Mouse (Mus musculus) hindbrain, embryonic 14.5 days (tissue): ENCODE data around the gene Cul3. TPM values are rescaled to one million over a fixed set of nuclear protein-coding genes. Genes with fewer than 3 reads are reported as not detected.
"Not testable (repeated sequence)": the region's sequence is repeated elsewhere in the genome, so short reads cannot be mapped to it uniquely, and the experiment has no call there.

ENCODE experiments used
- ATAC-seq: fragments of 200-750 bp; cut with Nextera tagmentation; 2 replicates; pipeline ENCODE4 v1.8.0; 2017; ENCODE audit warnings: moderate number of reproducible peaks, mild to moderate bottlenecking, moderate TSS enrichment, moderate library complexity; ENCODE audit not compliant: low FRiP score
- DNase-seq: peaks from one replicate; pipeline ENCODE4 v3.0.0-alpha.2; 2015; ENCODE audit warnings: low spot score
- H3K27ac ChIP-seq: fragments of 300-500 bp; sonication (generic); 2 replicates; pipeline ENCODE4 v1.5.1; 2014; ENCODE audit warnings: mild to moderate bottlenecking, moderate library complexity
- H3K27me3 ChIP-seq: fragments of 300-500 bp; sonication (generic); 2 replicates; pipeline ENCODE4 v1.6.1; 2014; ENCODE audit warnings: mild to moderate bottlenecking, low read length, mixed read lengths; ENCODE audit not compliant: control insufficient read depth, insufficient read depth
- H3K36me3 ChIP-seq: fragments of 300-500 bp; sonication (generic); replicated peaks from 2 replicates; pipeline ENCODE4 v1.6.1; 2014; ENCODE audit not compliant: control insufficient read depth, insufficient read depth
- H3K4me1 ChIP-seq: fragments of 300-500 bp; sonication (generic); replicated peaks from 2 replicates; pipeline ENCODE4 v1.6.1; 2014; ENCODE audit warnings: antibody characterized with exemption, low read length, mixed read lengths; ENCODE audit not compliant: control insufficient read depth, insufficient read depth
- H3K4me2 ChIP-seq: fragments of 300-500 bp; sonication (generic); replicated peaks from 2 replicates; pipeline ENCODE4 v1.6.1; 2014; ENCODE audit warnings: mild to moderate bottlenecking, moderate library complexity
- H3K4me3 ChIP-seq: fragments of 300-500 bp; sonication (generic); replicated peaks from 2 replicates; pipeline ENCODE4 v1.5.1; 2014; ENCODE audit warnings: mild to moderate bottlenecking, low read length
- H3K9ac ChIP-seq: fragments of 300-500 bp; sonication (generic); 2 replicates; pipeline ENCODE4 v1.6.1; 2014
- H3K9me3 ChIP-seq: fragments of 300-500 bp; sonication (generic); 2 replicates; pipeline ENCODE4 v1.6.1; 2016; ENCODE audit warnings: low read length; ENCODE audit not compliant: control insufficient read depth
- WGBS: fragments of 180-500 bp; shearing (Covaris S2); extraction: QIAGEN DNeasy Blood & Tissue Kit; methylation state at CpG from one replicate; pipeline ENCODE4 v1.1.7; 2014; 5-methylcytosine and 5-hydroxymethylcytosine counted together
- polyA plus RNA-seq: library from polyadenylated mRNA; unstranded; fragments of >200 nt; fragmentation: Nextera tagmentation; extraction: Ambion mirVana; gene quantifications from 2 replicates; pipeline ENCODE4 v1.2.1, GENCODE M21; 2014

Cul3 gene
- polyA plus RNA-seq, 1 experiment from 2014 or later = 59.6 TPM

DNA sequence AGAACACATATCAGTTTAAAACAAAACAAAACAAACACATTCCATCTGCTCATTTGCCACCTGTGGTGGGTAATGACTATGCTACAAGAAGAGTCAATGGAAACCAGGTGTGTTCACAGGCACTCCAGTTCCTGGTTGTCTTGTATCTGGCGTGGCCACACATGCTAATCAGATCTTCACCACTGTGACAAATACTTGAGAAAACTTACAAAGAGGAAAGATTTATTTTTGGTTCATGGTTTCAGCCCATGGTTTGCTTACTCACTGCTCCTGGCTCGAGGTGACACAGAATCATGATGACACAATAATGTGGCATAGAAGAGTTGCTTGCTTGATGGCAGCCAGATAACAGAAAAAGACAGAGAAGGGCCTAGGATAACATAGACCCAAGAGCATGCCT lies 22.1 kb upstream of the Cul3 start:
- H3K27me3 ChIP-seq = no peaks in the 10 kb centered on the region
- no peak overlapping the region for H3K4me3 ChIP-seq
- H3K27ac ChIP-seq = no peak overlapping the region
- H3K4me1 ChIP-seq = no peaks in the 10 kb centered on the region
- no peaks in the 10 kb centered on the region for H3K36me3 ChIP-seq
- ATAC-seq (no peak), DNase-seq (no peak)
- no peaks in the 10 kb centered on the region for H3K9me3 ChIP-seq
- WGBS = 73% methylated on average over 2 of the region's 2 CpGs
- H3K4me2 ChIP-seq = no peak overlapping the region
- no peak overlapping the region for H3K9ac ChIP-seq

DNA sequence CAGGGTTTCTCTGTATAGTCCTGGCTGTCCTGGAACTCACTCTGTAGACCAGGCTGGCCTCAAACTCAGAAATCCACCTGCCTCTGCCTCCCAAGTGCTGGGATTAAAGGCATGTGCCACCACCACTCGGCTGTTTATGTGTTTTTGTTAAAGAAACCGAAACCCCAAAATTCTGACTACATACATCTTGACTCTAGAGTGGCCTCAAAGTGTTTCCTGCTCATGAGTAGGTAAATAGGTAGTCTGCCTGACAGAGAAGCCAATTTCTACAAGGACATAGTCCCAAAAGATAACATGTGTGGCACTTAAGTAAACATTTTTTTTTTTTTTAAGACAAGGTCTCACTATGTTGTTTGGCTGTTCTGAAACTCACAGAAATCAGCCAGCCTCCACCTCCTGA lies 21.5 kb upstream of the Cul3 start:
- H3K36me3 ChIP-seq, H3K4me1 ChIP-seq, H3K27ac ChIP-seq, ATAC-seq, DNase-seq, H3K9me3 ChIP-seq, H3K27me3 ChIP-seq, H3K4me2 ChIP-seq, H3K4me3 ChIP-seq, H3K9ac ChIP-seq: not testable (repeated sequence)
- 93% methylated on average over 2 of the region's 2 CpGs for WGBS

- ATAC-seq = no peak
- H3K4me2 ChIP-seq = no peak overlapping the region
- no peaks in the 10 kb centered on the region for H3K4me1 ChIP-seq
- no peak overlapping the region for H3K9ac ChIP-seq
- no peaks in the 10 kb centered on the region for H3K36me3 ChIP-seq
- H3K4me3 ChIP-seq = no peak overlapping the region
- 53% methylated on average over 4 of the region's 4 CpGs for WGBS
- no peaks in the 10 kb centered on the region for H3K9me3 ChIP-seq
- H3K27me3 ChIP-seq = no peaks in the 10 kb centered on the region
- no peak for DNase-seq
- H3K27ac ChIP-seq = no peak overlapping the region
Observed at GRCm38 (mm10) chr1:80360038-80360608, 19.8 kb upstream of the Cul3 start.

- Histone ChIP-seq H3K4me2 (peak overlapping the region; percentile 97), H3K36me3 (no peaks in the 10 kb centered on the region), H3K9me3 (no peaks in the 10 kb centered on the region), H3K27me3 (no peaks in the 10 kb centered on the region), H3K4me1 (peaks cover 31% of the 10 kb centered on the region), H3K9ac (peak overlapping the region; percentile 99), H3K27ac (peak overlapping the region; percentile 97), H3K4me3 (peak overlapping the region; percentile 98)
- peak; percentile 45 for DNase-seq
- under 1% methylated on average over 53 of the region's 59 CpGs for WGBS
- peak; percentile 18 for ATAC-seq
Observed at GRCm38 (mm10) chr1:80340061-80340435, 232 bp downstream of the Cul3 start.

DNA sequence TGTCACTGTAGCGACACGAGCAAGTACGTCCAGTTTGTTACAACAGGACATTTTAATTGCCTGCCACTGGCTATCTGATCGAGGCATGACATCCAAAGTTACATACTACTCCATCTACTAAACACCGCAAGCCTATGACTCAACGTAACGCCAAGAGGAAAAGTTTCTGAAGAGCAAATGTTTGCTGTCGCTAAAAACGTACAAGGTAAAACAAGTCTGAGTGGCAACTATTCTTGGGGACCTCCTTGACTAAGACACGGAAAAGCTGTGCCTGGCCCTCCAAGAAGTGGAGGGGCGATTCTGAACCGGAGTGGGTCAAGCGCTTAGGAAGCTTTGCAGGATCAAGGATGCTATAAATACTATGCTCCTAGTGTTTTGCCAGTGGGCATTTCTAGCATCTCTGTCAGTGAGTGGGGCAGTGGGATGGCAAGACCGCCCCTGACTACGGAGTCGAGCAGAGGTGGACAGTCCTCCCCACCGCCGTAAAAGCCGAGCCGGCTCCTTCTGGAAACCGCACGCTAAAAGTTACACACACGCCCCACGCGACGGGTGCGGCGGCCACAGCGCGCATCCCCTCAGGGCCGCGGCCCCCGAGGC lies 757 bp downstream of the Cul3 start:
- Histone ChIP-seq H3K9ac (peak overlapping the region; percentile 99), H3K4me2 (peak overlapping the region; percentile 97), H3K27ac (peak overlapping the region; percentile 97), H3K27me3 (no peaks in the 10 kb centered on the region), H3K9me3 (no peaks in the 10 kb centered on the region), H3K4me1 (peaks cover 31% of the 10 kb centered on the region), H3K4me3 (peak overlapping the region; percentile 98), H3K36me3 (no peaks in the 10 kb centered on the region)
- DNase-seq (peak; percentile 26), ATAC-seq (no peak; the same call in 1 of the 2 replicates)
- under 1% methylated on average over 20 of the region's 33 CpGs for WGBS

DNA sequence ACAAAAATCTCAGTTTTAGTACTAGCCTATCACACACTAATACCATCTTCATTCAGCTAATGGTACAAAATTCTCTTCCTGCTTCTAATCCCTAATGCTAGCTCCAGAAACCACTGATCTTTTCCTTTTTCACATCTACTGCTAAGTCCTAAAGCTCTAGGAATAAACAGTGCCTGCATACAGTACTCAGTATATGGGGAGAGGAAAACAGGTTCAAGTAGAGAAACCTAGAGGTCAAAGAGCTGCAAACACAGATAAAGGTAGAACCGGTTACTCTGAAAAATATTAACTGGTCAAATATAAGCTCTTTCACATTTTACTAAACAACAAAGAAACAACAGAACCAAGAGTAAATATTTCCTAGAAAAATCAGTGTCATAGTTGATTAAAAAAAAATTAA lies 1.9 kb downstream of the Cul3 start:
- 51% methylated on average over 1 of the region's 1 CpGs for WGBS
- H3K9ac ChIP-seq = peak overlapping the region; percentile 99
- no peak for ATAC-seq

DNA sequence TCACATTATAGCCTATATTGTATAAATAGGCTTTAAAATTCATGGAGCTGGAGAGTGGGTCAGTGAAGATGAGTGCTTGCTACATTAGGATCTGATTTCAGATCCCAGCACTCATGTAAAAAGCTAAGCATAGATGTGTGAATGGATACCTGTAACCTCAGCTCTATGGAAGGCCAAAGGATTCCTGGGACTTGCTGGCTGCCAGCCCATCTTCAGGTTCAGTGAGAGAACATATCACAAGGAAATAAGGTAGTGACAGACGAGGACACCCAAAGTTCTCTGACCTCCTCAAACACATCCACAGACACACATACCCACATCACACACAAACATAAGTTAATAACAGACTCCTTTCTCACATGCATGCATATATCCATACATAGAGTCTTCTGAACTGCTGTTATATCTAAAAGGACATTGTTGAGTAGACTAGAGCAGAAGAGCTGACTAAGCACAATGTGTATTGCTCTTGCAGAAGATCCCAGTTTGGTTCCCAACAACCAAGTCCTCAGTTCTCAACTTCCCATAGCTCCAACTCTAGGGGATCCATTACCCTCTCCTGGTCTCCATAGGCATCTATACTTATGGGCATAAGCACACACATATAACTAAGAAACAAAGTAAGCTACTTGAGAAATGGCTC lies 4.4 kb downstream of the Cul3 start:
- 82% methylated on average over 1 of the region's 1 CpGs for WGBS

More for the DNA sequence above, 1.9 kb downstream of the Cul3 start:
- H3K36me3 ChIP-seq = no peaks in the 10 kb centered on the region
- H3K4me2 ChIP-seq = peak overlapping the region; percentile 97
- DNase-seq = no peak
- H3K27ac ChIP-seq = no peak overlapping the region
- peak overlapping the region; percentile 98 for H3K4me3 ChIP-seq
- no peaks in the 10 kb centered on the region for H3K27me3 ChIP-seq
- no peaks in the 10 kb centered on the region for H3K9me3 ChIP-seq
- peaks cover 39% of the 10 kb centered on the region for H3K4me1 ChIP-seq

DNA sequence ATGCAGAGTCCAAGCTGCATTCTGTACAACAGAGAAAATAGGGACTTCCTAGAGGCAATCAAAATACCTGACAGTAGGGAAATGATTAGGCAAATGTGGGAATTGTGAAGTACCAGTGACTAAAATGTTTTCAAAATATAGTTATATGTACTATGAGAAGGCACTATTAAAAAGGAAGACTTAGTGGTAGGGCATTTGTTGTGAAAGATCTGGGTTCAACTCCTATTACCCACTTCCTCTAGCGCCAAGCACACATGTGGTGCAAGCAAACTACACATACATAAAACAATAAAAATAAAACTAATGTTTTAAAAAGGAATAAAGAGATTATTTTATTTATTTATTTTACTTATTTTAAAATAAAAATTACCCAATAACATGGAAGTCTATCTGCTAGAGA lies 5.2 kb downstream of the Cul3 start:
- peaks cover 42% of the 10 kb centered on the region for H3K4me1 ChIP-seq
- H3K9ac ChIP-seq = no peak overlapping the region
- WGBS = 94% methylated on average over 1 of the region's 1 CpGs
- no peak overlapping the region for H3K27ac ChIP-seq
- no peak for ATAC-seq
- H3K27me3 ChIP-seq = no peaks in the 10 kb centered on the region
- H3K4me3 ChIP-seq = no peak overlapping the region
- no peaks in the 10 kb centered on the region for H3K9me3 ChIP-seq
- no peak for DNase-seq
- H3K36me3 ChIP-seq = no peaks in the 10 kb centered on the region
- H3K4me2 ChIP-seq = no peak overlapping the region

More for the DNA sequence above, 4.4 kb downstream of the Cul3 start:
- no peaks in the 10 kb centered on the region for H3K27me3 ChIP-seq
- no peak overlapping the region for H3K4me3 ChIP-seq
- no peaks in the 10 kb centered on the region for H3K9me3 ChIP-seq
- no peaks in the 10 kb centered on the region for H3K36me3 ChIP-seq
- DNase-seq = no peak
- no peak for ATAC-seq
- no peak overlapping the region for H3K4me2 ChIP-seq
- no peak overlapping the region for H3K27ac ChIP-seq
- H3K4me1 ChIP-seq = peaks cover 40% of the 10 kb centered on the region
- H3K9ac ChIP-seq = no peak overlapping the region

DNA sequence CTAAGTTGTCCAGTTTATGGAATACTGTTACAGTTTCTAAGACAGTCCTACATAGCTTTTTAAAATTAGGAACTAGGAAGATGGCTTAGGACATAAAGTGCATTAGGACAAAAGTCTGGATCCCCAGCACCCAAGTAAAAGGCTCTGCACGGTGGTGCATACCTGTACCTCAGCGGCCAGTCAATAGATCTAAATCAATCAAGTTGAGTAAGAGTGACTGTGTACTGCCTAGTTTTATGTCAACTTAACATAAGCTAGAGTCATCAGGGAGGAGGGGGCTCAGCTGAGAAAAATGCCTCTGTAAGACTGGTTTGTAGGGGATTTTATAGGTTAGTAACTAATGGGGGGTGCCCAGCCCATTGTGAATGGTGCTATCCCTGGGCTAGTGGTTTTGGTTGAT lies 9.3 kb downstream of the Cul3 start:
- no peaks in the 10 kb centered on the region for H3K27me3 ChIP-seq
- 0 out of 2 replicates have a peak, but pooled peaks have one; percentile 34 for ATAC-seq
- WGBS = 85% methylated on average over 2 of the region's 2 CpGs
- no peaks in the 10 kb centered on the region for H3K36me3 ChIP-seq
- H3K4me3 ChIP-seq = no peak overlapping the region
- H3K27ac ChIP-seq = no peak overlapping the region
- no peaks in the 10 kb centered on the region for H3K9me3 ChIP-seq
- H3K9ac ChIP-seq = no peak overlapping the region
- 0 out of 2 replicates have a peak, but pooled peaks cover 17% of the 10 kb centered on the region for H3K4me1 ChIP-seq
- DNase-seq = no peak
- H3K4me2 ChIP-seq = no peak overlapping the region
